Mouse (Mus musculus): Measurements from ENCODE around the gene E430018J23Rik. TPM values are rescaled to one million over a fixed set of nuclear protein-coding genes. Genes with fewer than 3 reads are reported as not detected.
"Not testable (repeated sequence)": the region's sequence is repeated elsewhere in the genome, so short reads cannot be mapped to it uniquely, and the experiment has no call there.

E430018J23Rik gene
- total RNA-seq, 1 experiment from 2014 or later, result 9.4 TPM

GRCm38 (mm10) chr7:127341861-127342260, 51.6 kb downstream of the E430018J23Rik start:
- not testable (repeated sequence) for DNase-seq

GRCm38 (mm10) chr7:127341356-127341755, 52.1 kb downstream of the E430018J23Rik start:
- DNase-seq, result no peak

Other genes starting within 250 kb of the E430018J23Rik start
- gene Cd2bp2, start 197.6 kb downstream of the E430018J23Rik start, total RNA-seq (2021), result 50.9 and 55.4 TPM in 2 replicates
- 38.9 and 45.6 TPM in 2 replicates for gene Tbc1d10b, start 185.2 kb downstream of the E430018J23Rik start, total RNA-seq (2021)
- 4.3 and 4.9 TPM in 2 replicates for gene Mylpf, start 184.7 kb downstream of the E430018J23Rik start, total RNA-seq (2021)
- 10.0 and 13.8 TPM in 2 replicates for gene Zfp553, start 160.6 kb downstream of the E430018J23Rik start, total RNA-seq (2021)
- 11.2 and 35.8 TPM in 2 replicates for gene Sept1, start 160.5 kb downstream of the E430018J23Rik start, total RNA-seq (2021)
- gene Zfp771, start 149.4 kb downstream of the E430018J23Rik start, total RNA-seq (2021), result 25.9 and 28.1 TPM in 2 replicates
- gene Dctpp1, start 132.9 kb downstream of the E430018J23Rik start, total RNA-seq (2021), result 48.3 and 57.5 TPM in 2 replicates
- gene Sephs2, start 119.6 kb downstream of the E430018J23Rik start, total RNA-seq (2021), result 147 and 187 TPM in 2 replicates
- 2.2 and 8.8 TPM in 2 replicates for gene Itgal, start 97.4 kb downstream of the E430018J23Rik start, total RNA-seq (2021)
- 31.2 and 33.3 TPM in 2 replicates for gene Zfp768, start 48.0 kb downstream of the E430018J23Rik start, total RNA-seq (2021)
- 8.7 and 10.0 TPM in 2 replicates for gene Zfp747, start 17.6 kb downstream of the E430018J23Rik start, total RNA-seq (2021)
- gene 9130019O22Rik, start 6.5 kb downstream of the E430018J23Rik start, total RNA-seq (2021), result 3.3 and 5.3 TPM in 2 replicates
- 6.4 and 6.8 TPM in 2 replicates for gene Zfp764, start 13.2 kb upstream of the E430018J23Rik start, total RNA-seq (2021)
- gene Zfp688, start 28.4 kb upstream of the E430018J23Rik start, total RNA-seq (2021), result 8.9 and 11.9 TPM in 2 replicates
- 3.5 and 5.0 TPM in 2 replicates for gene Zfp689, start 55.5 kb upstream of the E430018J23Rik start, total RNA-seq (2021)
- 42.0 and 51.8 TPM in 2 replicates for gene Prr14, start 66.0 kb upstream of the E430018J23Rik start, total RNA-seq (2021)
- gene Fbrs, start 85.6 kb upstream of the E430018J23Rik start, total RNA-seq (2021), result 61.8 and 76.5 TPM in 2 replicates
- 88.8 and 95.3 TPM in 2 replicates for gene Srcap, start 118.4 kb upstream of the E430018J23Rik start, total RNA-seq (2021)
- gene Gm42715, start 126.0 kb upstream of the E430018J23Rik start, total RNA-seq (2021), result 21.9 and 23.8 TPM in 2 replicates
- gene Tmem265, start 167.8 kb upstream of the E430018J23Rik start, total RNA-seq (2021), result not detected in 2 replicates
- gene Phkg2, start 179.7 kb upstream of the E430018J23Rik start, total RNA-seq (2021), result 36.6 and 44.4 TPM in 2 replicates
- 7.5 and 10.7 TPM in 2 replicates for gene Ccdc189, start 195.0 kb upstream of the E430018J23Rik start, total RNA-seq (2021)
- gene Rnf40, start 195.1 kb upstream of the E430018J23Rik start, total RNA-seq (2021), result 56.0 and 62.8 TPM in 2 replicates
- gene Zfp629, start 222.2 kb upstream of the E430018J23Rik start, total RNA-seq (2021), result 21.6 and 26.4 TPM in 2 replicates

Measured in adrenal gland, postnatal 14 days (tissue).